Mouse (Mus musculus) heart, postnatal 36 days (tissue): ENCODE results near the gene Cabin1. TPM values are rescaled to one million over a fixed set of nuclear protein-coding genes. Genes with fewer than 3 reads are reported as not detected.

ENCODE experiments used
- DNase-seq, 2 experiments: peaks; one replicate each; pipeline ENCODE4 v3.0.0; 2021 to 2022
- intact Hi-C: fragments of 180-260 bp; cut with DNase I; formaldehyde crosslinking; loops from one replicate; pipeline ENCODE4 v1.15.1; 2025
- total RNA-seq, 2 experiments: library from RNA; stranded (reverse); gene quantifications; 2 replicates each; pipeline ENCODE4 v1.2.3; 2021

The Cabin1 gene
- total RNA-seq, 2 experiments from 2014 or later, result 23.4 to 26.2 TPM

DNA sequence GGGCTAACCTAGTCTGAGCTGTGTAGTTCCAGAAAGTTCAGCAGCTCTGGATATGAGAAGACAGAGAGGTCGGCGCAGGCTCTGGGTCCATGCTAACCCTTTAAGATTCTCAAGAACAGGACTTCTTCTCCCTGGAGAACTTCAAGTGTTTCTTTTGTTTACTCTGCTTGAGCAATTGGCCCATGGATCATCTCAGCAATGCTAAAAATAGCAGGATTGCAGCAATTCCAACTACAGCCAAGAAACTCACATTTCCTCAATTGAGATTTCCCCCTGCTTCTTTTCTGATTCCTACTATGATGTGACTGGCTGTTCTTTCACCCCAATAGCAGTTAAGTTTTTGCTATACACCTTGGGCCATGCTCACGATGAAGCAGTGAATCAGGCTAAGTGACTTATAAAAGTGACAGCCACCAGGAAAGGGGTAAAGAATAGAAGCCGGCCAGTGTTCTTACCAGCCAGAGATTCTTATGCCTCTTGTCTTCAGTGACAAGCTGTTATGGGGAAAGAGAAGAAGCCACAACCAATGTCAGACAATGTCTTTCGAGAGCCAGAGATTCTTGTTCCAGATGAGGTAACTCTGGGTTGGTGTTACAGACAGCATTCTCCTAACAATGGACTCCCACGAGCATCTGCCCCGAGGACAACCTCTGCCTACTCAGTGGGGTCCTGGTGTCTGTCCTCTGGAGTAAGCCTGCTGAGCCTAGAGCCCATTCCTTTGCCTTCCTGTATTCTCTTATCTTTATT lies 87.1 kb downstream of the Cabin1 start:
- intact Hi-C loops, result no loop called here

DNA sequence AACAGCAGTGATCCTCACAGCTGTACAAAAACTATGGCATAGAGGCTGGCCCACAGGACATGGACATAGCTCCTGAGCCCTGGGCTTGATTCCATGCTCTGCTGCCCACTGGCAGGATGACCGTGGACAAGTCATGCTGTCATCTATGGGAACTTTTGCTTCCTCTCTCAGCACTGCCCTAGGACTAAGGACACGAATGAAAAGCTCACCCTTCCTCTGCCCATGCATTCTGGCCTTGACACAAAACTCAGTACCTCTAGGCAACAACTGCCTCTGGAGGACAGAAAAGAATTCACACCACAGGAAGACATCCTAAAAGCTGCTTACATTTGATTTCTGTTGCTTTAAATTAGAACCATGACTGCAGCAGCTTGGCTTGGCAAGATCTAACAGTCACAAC lies 87.9 kb downstream of the Cabin1 start:
- intact Hi-C loops, result no loop called here
- DNase-seq, result peak in 1 of 2 experiments; percentile 28

More for the DNA sequence above, 87.1 kb downstream of the Cabin1 start:
- peak; percentile 34 to 61 for DNase-seq

DNA sequence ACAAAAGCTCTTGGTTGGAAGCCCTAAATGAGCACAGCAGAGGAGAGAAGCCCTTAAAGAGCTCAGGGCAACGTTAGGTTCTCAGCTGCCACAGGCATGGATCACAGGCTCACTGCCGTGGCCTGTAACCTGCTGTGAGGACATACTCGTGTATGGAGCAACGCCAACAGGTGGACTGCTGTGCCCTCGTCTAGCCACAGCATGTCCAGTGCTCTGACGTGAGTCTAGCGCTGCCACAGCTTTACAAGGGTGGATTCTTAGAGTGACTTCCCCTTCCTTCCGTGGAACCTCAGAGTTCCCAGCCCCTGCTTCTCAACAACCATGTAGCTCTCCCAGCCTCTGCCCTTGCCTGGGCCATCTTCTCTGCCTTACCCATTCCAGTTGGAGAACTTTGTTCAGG lies 88.5 kb downstream of the Cabin1 start:
- intact Hi-C loops, result no loop called here
- DNase-seq, result no peak

DNA sequence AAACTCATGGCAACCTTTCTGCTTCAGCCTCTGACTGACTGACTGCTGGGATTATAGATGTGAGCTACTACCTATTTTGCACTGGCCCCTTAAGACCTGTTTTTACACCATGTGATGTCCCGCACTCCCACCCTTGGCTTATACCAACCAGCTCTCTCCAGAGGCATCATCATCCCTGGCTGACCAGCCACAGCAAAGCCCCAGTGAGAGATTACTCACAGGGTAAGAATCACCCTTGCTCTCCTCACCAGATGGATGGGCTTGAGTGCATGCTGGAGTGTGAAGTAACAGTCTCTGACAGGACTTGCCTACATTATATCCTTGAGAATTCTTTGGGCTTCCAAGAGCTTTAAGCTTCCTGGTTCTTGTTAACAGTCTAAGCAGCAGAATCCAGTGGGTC lies 94.2 kb downstream of the Cabin1 start:
- intact Hi-C loops, result no loop called here
- DNase-seq, result no peak

DNA sequence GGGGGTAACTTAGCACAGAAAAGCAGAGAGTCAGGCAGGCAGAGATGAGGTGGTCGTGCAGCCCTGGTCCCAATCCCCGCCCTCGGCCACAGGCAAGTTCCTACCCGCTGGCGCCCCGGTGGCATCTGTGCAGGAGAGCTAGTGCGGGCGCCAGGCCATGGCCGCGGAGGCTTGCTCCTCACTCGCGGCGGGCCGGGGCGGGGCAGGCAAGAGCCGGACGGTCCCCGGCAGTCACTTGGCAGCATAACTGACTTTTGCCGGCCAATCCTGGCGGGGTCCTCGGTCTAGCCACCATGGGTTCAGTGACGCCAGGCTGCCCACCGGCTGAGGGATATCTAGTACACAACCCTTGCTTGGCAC lies 96.2 kb downstream of the Cabin1 start:
- DNase-seq, result peak in 1 of 2 experiments; percentile 79
- intact Hi-C loops, result loop anchor here (2.0 kb wide), 1 partner anchor 25 kb away; no protein-coding TSS in a partner anchor

DNA sequence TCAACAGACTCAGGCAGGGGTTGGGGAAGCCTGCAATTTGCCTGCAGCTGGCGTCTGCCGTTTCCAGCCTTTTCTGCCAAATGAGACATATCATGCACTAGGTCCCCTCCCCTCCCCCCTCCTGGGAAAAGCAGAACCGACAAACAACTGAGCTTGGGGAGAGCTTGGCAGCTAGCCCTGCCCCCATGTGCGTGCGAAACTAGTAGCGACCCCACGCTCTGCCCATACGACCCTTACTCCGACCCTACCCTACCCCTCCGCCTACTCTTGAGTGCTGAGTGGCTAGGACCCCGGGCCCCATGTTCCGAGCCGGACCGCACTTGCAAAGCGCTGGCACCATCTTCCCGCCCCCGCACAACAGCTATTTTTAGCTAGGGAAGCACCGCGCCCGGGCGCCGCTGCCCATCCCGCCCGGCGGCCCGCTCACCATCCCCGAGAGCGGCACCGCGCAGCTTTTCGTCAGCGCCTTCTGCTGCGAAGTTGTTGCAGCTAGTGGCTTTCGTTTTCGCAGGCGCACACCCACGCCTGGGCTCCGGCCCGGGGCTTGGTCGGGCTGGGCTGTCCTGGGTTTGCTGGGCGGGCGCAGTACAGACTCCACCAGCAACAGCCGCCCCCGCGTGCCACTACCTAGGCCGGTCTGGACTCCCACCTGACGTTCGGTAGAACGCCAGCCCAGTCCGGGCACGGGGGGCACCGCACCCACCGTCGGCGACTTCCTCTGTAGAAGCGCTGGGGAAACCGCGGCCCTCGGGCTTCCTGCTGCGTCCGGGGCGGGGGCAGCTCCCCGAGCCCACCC lies 96.8 kb downstream of the Cabin1 start:
- DNase-seq, result peak; percentile 75 to 86
- intact Hi-C loops, result loop anchor here (2.0 kb wide), 1 partner anchor 25 kb away; no protein-coding TSS in a partner anchor

DNA sequence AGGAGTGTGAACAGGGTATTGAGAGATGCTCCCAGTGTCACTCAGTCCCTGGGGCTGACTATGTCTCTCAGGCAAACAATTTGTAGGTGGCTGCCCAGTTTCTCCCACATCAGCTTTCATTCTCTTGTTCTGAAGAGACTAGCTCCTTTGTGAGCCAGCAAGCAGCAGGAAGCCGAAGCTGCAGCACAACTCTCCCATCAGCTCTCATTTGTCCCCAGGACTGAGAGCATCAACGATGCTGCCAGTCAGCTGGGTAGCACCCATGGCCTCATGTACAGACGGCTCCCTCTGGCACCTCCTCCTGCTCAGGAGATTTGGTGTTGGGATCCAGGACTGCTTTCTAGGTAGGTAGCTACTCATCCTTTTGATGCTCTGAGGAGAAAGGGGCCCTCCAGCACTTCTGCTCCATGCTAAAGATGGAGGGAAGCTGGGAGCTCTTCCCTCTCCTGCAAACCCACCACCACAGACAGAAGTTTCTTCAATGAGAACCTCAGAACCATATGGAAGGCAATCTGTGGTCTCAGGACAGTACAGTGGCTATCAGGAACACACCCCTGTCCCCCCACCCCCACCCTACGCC lies 97.6 kb downstream of the Cabin1 start:
- intact Hi-C loops, result loop anchor here (2.0 kb wide), 1 partner anchor 24 kb away; no protein-coding TSS in a partner anchor
- DNase-seq, result no peak

DNA sequence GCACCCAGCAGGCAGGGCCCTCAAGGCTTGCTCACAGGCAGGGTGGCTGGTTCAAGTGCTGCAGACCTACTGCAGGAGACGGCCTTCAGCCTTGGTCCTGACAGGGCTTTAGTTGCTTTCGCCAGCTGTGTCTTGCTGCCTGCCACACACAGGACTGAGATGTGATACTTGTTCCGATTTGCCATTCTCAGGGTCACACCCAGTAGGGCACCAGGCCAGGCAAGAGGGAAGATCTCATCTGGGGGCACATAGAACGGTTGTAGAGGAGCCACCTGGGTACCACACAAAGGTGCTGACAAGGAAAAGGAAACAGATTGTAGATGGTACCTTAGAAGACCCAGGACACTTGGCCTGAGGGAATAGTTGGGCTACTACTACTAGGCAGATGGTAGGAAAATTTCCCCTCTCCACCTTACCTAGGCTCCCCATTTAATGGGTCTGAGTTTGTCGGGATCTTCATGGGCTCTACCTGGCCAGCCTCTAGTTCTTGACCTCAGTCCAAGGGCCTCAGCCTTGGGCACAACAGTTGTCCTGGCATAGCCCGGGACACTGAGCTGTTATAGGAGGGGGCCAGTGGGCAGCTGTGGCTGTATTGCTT lies 99.4 kb downstream of the Cabin1 start:
- intact Hi-C loops, result no loop called here
- no peak for DNase-seq

DNA sequence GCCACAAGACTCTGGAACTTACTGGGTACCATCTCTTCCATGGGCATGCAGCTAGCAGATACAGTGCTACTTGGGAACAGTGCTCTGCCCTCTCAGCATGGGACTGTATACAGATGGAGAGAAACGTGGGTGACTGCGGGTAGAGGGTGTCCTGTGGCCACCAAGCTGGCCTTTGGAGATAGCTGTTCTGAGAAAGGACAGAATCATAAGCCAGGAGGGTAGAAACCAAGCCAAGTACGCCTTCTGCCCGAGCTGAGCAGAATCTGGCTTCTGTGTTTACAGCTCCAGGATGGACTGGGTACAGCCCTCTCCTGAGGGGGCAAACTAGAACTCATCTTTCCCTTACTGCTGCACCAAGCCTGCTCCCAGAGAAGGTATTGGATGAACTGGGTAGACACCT lies 101.6 kb downstream of the Cabin1 start:
- intact Hi-C loops, result no loop called here
- DNase-seq, result no peak

DNA sequence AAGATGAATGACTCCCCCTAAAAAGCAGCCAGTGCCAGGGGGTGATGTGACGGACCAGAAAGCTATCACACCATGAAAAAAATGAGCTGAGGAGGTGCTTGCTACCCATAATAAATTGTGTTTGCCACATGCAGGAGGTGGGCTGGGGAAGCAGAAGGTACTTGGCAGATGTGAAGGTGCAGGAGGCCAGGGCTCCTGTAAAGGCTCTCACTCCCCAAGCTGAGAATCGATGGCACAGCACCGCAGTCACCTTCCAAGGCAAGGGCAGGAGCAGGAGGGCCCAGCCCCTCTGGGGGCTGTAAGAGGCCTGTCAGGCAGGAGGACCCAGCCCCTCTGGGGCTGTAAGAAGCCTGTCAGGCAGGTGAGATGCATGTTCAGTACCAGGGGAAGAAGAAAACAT lies 102.3 kb downstream of the Cabin1 start:
- DNase-seq, result no peak
- intact Hi-C loops, result no loop called here

DNA sequence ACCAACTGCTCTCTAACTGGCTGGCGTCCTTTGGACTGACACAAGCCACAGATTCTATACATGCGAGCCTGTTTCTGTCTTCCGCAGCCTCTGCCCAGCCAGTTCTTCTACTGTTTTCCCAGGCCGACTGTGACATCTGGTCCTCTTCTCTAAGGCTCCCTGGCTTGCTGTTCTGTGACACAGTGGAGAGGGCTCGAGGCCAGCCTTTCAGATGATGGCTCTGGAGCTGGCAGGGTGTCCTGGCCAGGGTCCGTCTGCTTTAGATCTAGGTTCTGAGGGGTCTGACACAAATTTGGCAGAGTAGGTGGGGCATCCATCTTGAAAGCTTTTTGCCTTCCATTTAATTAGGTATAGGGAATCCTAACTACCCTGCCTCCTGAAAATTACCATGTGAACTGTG lies 102.8 kb downstream of the Cabin1 start:
- intact Hi-C loops, result no loop called here
- no peak for DNase-seq

DNA sequence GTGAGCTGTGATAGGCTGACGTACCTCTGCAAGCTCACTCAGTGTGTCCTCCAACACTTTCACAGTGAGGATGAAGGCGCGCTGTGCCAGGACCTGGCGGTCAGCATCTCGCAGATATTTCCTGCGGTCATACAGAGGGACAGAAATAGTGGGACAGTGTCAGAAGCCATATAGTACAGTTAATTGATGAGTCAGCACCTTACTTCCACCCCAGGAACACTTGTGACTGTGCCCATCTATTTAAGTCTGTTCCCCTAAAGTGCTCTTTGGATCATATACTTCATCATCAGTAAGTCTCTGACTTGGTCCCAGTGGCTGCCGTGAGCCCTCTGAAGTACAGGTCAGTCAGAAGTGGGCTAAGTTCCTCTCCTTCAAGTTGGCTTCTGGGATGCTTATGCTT lies 106.4 kb downstream of the Cabin1 start:
- DNase-seq, result no peak
- intact Hi-C loops, result no loop called here

DNA sequence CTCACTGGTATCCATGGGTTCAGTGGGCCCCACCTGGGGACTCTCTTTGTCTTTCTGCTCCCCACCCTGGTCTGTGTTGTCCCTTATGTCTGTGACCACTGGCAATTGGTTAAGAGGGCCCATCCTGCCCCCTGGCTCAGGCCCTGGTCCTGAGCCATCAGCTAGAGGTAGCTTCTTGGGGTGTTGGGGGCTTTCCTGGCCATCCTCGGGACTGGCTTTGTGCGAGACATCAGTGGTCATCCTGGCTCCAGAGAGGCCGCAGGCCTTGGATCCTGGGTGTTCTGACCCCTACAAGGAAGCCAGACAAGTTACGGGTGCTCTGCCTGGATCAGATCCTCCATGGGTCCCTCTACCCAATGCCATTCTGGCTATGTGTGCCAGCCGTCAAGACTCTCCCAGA lies 107.0 kb downstream of the Cabin1 start:
- intact Hi-C loops, result no loop called here
- DNase-seq, result no peak

DNA sequence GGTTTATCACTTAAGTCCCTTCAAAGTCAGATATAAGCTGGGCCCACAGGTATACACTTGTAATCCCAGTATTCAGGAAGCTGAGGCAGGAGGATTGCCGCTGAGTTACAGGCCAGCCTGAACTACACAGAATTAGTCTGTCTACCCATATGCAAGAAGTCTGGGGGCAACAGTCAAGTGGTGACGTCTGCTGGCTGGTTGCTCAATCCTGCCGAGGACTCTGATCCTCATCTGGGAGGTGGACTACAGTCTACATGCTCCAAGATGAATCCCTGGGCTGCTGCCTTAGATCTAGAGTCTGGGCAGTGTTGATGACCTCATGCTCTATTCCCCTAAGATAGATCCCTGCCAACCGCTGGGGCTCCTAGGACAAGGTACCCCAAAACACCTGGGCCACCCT lies 110.1 kb downstream of the Cabin1 start:
- intact Hi-C loops, result no loop called here

DNA sequence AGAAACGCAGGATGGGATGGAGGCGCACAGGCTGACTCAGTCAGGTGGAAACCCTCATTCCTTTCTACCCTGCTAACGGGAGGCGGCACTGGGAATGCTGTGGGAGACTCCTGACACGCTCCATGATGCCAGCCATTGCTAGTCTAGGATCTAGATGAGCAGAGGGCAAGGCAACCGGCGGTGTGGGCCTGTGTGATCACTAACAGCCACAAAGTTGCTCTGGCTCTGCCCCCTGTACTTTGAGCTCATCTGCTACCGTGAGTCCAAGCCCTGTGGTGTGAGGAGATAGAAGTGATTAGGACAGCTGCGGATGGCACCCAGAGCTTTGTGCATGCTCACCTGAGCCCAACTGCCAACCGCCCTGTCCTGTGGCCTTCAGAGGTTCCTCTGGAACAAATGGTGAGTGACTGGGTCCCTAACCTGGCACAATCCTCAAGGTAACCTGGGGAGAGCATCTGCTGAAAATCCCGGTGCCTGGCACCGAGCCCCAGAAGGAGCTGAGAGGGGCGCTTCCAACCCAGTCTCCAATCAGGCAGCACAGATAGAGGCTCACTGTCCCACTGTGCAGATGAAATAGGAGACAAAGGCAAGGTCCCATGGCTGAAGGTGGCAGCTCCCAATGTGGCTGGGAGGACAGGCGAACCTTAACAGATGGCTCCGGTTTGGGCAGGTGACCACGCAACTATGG lies 112.6 kb downstream of the Cabin1 start:
- intact Hi-C loops, result no loop called here

More for the DNA sequence above, 110.1 kb downstream of the Cabin1 start:
- no peak for DNase-seq

DNA sequence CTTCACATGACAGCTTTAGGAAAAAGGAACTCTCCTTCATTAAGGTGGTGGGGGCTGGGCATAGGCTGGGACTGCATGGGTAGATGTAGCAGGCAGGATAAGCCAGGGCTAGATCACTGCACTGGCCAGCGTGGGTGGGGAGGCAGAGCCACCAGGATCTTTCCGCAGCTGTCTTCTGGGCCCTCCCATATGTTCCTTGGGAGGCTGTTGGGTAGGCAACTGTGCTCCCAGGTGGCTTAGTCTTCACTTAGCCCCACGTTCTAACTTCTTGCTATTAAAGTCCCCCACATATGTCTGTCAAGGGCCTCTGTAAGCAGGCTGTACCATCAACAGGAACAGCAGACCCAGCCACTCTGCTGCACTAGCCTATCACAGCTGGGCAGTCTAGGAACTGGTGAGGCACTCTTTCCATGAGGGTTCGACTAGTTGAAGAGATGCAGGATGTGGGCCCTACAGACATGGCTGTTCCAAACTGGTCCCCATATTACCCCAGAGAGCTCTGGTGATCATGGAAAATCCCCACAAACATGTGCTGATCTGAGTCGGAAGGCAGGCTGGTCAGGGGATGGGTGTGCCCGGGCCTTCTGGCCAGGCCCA lies 113.7 kb downstream of the Cabin1 start:
- intact Hi-C loops, result no loop called here
- no peak for DNase-seq

More for the DNA sequence above, 112.6 kb downstream of the Cabin1 start:
- DNase-seq, result no peak

DNA sequence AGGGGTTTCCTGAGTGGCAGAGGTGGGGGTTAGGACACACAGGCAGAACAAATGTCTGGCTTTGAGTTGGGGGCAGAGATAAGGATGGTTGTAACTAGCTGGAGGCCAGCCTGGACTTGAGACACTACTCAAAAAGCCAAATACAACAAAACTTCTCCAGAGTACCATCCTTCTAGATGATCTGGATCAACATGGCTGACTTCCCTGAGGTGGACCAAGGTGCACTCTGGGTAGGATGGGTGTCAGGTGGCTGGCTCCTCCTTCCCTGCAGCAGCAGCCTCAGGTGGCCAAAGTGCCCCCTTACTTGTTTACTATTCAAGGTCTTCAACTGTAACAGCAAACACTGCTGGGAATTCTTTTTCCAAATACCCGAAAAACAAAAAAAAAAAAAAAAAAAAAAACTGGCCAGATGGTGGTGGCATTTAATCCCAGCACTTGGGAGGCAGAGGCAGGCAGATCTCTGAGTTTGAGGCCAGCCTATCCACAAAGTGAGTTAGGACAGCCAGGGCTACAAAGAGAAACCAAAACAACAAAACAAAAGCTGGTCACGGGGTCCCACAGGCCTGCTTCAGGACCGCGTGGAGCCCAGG lies 114.6 kb downstream of the Cabin1 start:
- intact Hi-C loops, result no loop called here

DNA sequence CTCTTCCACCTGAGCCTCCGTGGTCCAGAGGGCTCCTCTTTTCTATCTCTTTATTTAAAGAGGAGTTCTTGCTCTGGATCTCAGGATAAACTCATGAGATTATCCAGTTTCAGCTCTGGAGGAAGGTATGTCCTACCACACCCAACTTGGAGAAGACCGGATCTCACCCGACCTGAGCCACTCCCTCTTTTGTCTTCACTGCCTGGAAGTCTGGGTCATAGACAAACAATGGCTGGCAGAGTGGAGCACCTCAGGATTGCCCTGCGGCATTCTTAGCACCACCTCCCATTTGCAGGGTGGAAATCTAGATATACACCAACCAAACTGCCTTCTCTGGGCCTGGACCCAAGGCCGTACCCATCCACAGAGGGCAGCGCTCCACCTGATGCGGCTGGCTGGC lies 115.1 kb downstream of the Cabin1 start:
- no peak for DNase-seq

More for the DNA sequence above, 114.6 kb downstream of the Cabin1 start:
- DNase-seq, result no peak

DNA sequence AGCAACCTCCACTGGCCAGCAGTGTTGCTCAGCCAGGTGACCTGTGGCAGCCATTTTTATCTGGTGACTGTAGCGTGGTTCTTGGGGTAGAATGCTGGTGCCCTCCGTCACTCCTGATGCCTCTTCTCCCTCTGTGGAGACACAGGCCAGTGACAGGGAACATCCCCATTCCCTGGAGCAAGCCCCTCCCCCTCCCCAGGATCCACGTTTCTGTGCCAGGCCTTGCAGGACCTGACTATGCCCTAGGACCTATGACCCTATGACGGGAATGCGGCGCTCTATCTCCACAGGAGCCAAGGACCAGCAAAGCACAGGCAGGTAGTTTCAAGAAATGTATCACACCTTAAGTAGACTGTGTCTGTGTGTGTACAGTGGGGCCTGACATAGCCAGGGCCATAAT lies 116.0 kb downstream of the Cabin1 start:
- intact Hi-C loops, result no loop called here

More for the DNA sequence above, 115.1 kb downstream of the Cabin1 start:
- intact Hi-C loops, result no loop called here

DNA sequence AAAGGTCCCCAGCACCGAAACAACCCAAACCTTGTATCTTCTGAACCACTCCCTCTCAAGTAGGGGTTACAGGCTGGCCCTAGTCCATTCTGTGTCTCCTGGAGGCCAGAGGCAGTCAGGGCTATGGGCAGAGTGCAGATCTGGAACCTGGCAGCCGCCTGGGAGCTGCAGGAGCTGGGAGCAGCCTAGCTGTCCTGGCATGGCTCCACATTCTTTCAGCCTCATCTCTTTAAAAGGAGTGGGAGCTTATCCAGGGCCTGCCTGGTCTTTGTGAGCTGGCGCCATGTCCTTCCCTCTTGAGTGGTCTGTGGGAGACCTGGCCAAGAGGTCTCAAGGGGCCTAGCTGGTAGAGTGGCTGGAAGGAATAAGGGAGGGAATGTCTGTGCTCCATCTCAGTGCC lies 116.8 kb downstream of the Cabin1 start:
- DNase-seq, result peak; percentile 45 to 47

More for the DNA sequence above, 116.0 kb downstream of the Cabin1 start:
- DNase-seq, result no peak

More for the DNA sequence above, 116.8 kb downstream of the Cabin1 start:
- intact Hi-C loops, result no loop called here
